Mouse (Mus musculus): Measurements from ENCODE around the gene Ppm1j.
"Not testable (repeated sequence)": the region's sequence is repeated elsewhere in the genome, so short reads cannot be mapped to it uniquely, and the experiment has no call there.

Gene Ppm1j

DNA sequence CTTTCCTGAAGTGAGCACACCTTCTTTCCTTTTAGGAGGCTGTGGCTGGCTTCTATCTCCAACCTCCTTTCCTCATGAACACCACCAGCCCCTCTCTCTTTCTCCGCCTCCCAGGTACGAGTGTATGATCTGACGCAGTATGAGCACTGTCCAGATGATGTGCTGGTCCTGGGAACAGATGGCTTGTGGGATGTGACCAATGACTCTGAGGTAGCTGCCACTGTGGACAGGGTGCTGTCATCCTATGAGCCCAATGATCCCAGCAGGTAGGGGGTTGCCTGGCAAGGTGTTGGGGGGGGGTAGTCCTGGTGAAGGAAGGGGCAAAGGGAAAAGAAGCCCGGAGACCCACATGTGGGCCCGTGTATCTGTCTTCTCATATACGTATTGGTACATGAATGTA lies 4.4 kb downstream of the Ppm1j start:
- no peak for DNase-seq

DNA sequence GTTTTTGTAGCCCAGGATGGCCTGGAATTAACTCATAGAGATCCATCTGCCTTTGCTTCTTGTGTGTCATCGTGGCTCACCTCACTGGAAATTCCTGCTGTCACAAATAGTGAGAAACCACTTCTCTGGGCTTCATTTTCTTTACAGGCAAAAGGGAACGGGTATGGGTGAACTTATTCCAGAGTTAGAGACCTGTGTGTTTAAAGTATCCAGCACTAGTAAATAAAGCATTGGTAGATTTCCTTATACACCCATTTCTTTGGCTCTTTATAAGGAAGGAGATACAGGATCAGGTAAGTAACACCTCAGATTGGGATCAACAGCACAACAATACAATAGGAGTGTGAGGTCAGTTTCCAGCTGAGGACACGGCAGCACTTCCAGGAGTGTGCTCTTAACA lies 7.2 kb downstream of the Ppm1j start, which contains the start of gene Rhoc:
Gene Rhoc, plus strand, starts transcription at position 301 of the 400 bp plus-strand sequence.
- no peak for DNase-seq

DNA sequence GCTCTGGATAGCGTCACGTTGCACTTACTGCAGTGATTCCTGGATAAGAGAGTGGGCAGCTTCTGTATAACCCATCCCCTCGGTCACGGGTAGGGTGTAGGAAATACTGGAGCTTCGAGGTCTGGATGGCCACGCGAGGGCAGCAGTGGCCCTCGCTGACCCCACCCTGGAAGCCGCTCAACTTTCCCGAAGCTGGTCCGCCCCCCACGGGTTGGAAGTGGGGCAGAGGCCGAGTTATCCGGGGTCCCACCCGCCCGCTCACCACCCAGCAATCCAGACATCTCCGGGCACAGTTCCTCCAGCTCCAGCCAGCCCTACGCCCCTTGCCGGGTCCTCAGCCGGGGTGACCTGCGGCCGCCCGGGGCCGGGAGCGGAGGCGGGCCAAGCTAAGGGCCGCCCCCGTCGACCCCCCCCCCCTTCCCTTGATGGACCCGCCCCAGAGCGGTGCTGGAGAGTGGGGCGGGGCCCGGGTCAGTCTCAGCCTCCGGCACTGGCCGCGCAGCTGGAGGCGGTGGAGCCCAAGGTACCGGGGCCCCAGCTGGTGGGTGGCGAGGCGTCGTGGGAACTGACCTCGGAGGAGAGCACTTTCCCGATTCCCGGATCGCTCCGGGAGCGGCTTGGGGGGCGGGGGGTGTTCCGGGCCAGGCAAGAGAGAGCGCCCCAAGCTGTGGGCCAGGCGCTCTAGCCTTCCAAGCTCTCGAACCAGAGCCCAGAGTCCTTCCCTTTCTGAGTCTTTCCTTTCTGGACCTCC lies 7.9 kb downstream of the Ppm1j start:
- DNase-seq: peak; percentile 87 to 92

DNA sequence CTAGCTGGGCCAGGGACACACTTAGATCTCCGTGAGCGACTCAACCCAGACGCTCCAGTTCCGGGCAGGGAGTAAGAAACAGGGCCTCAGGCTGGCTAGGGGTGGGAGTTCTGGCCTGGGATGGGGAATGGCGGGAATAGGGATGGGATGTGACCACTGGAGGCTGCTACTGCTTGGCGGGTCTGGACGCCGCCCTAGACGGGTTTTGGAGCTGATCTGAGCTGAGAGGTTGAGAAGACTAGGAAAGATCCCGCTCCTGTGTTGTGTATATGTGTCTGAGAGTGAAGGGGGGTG lies 8.4 kb downstream of the Ppm1j start:
- DNase-seq: no peak

DNA sequence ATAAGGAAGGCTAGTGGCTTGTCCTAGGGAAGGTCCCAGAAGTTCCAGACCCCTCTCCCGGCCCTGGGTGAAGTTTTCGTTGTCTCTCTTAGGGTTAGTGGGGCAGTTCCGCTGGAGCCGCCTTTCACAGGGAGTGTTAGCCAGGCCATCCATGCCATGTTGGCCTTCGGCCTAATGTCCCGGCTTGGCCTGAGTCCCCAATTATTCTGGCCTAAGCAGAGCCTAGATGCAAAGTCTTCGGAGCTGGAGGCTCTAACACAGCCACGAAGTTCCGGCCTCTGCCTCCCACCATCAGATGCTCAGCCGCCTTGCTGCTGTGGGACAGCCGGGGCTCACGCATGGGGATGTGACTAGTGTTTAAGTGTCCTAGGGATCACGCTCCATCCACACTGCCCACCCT lies 9.0 kb downstream of the Ppm1j start:
- peak; percentile 70 to 77 for DNase-seq

DNA sequence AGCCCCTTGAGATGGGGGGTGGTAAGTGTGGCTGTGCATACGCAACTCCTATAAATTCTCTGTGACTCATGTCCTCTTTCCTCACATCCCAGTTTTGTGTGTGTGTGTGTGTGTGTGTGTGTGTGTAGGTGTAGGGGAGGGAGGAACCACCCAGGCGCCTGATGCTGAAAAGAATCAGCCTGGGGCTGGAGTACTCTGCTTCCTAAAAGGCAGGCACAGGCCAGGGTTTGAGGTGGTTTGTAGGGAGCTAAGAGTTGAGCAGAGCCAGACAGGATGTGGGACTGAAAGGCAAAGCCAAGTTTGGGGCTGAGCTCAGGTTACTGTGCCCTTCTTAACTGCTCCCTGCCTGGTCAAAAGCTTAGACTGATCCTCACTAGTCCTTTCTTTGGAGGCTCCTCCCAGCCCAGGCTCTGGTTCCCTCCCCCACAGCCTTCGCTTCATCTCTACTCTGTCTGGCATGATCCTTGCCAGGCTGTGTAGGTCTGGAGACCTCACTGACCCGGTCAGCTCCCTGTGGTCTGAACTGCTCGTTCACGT lies 9.6 kb downstream of the Ppm1j start:
- DNase-seq: peak; percentile 67 to 68

DNA sequence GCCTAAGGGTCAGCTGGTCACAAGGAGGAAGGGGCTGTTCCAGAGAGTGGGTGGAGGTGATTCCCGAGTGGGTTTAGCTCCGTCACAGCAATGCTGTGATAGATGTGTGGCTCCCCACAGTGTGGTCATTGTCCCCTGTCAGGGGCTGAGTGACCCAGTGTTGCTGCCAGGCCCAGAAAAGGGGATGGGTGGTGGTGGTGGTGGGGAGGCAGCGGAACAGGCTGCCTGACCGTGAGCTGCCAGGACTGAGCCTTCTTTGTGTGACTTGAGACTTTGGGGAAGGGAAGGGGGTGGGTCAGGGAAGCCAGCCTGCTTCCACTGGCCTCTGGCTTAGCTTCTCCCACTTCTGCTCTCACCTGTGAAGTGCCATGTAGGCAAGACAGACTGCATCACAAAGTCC lies 10.2 kb downstream of the Ppm1j start:
- no peak for DNase-seq

DNA sequence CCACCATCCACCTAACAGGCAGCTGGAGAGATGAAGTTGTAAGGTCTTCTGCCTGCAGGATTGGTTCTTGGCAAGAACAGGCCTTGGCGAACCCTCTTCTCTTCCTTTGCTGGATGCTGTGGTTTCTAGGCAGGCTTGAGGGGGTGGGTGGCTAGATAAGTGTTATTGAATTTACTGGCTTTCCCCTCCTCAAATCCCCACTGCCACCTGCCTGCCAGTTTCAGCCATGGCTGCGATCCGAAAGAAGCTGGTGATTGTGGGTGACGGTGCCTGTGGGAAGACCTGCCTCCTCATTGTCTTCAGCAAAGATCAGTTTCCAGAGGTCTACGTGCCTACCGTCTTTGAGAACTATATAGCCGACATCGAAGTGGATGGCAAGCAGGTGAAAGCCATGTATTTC lies 10.8 kb downstream of the Ppm1j start:
- no peak for DNase-seq

DNA sequence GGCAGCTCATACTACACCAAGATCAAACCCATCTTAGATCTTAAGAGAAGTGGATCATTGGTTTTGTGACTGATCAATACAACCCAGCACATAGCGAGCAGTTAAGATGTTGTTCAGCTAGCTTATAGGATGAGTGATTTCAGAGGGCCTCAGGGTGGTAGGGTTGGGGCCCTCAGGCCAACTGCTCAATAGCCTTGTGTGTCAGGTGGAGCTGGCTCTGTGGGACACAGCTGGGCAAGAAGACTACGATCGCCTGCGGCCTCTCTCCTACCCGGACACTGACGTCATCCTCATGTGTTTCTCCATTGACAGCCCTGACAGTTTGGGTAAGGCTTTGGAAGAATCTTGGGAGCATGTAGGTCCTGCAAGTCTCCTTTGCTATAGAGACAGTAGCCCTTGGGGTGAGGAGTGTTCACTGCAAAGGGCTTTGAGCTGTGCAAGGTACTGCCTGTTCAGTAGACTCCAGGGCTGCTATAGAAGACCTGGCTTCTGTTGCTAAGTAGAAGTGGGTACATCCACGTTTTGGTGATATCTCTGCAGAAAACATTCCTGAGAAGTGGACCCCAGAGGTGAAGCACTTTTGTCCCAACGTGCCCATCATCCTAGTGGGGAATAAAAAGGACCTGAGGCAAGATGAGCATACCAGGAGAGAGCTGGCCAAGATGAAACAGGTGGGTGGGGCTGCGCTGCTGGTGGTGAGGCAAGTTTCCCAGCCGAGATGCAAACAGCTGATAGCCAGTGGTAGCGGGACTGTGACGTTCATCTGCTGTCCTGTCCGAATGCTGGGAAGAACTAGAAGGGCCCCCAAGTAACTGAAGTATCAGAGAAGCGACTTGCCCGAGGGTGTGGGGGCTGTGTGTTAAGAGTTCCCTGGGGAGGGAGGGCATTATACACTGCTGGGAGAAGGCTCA lies 11.8 kb downstream of the Ppm1j start:
- no peak for DNase-seq

DNA sequence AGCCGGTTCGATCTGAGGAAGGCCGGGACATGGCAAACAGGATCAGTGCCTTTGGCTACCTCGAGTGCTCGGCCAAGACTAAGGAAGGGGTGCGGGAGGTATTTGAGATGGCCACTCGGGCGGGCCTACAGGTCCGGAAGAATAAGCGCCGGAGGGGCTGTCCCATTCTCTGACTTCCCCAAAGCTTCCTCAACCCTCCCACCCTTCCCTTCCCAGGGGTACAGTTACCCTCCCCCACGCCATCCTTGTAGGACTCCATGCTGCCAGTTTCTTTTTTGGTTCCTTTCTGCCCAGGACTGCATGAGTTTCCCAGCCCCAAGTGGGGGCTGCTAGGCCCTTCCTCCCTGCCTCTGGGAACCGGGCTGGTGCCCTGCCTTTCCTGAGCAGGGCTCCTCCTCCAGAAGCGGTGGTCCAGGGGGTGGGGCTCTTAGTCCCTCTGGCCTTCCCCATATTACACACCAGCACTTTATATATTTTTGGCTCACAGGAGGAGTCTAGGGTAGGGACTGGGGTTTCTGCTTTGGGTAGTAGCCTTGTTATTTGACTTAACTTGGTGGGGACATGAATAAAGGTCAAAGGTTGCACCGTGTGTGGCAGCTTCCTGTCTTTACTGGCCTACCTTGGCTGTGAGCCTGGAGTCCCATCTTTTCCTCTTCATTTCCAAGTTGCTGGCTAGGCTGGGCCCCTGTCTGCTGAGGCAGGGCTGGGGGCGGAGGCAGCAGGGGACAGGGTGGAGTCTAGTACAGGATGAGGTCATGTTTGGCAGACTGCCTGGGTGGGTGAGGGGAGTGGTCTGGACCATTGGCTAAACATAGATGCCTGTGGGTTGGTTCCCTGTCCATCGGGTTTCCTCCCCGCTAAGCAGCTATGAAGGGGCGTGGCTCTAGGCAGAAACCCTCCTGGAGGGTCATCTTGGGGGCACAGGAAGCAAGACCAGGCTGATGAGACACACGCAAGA lies 13.3 kb downstream of the Ppm1j start:
- peak; percentile 97 for DNase-seq

DNA sequence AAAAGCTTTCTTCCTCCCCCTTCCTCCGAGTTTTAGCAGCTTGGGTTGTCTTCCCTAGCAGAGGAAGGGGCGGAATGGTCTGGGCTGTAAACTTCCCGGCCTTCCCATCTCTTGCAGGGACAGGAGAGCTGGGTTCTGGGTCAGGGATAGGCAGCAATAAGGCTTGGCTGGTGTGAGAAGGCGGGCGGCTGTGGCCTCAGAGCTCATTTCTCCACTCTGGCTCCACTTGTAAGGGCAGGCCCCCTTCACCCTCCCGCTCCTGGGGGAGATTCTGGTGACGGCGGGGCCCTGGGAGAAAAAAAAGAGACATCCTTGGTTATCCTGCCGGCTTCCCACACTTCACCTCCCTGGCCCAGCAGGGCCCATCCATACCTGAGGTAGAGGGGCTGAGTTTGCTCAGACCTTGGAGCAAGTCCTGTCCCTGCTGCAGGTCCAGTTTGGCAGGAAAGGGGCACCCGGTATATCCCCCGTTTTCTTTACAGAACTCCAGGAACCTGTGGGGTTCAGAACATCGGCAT lies 14.2 kb downstream of the Ppm1j start:
- peak in 1 of 2 experiments; percentile 19 for DNase-seq

DNA sequence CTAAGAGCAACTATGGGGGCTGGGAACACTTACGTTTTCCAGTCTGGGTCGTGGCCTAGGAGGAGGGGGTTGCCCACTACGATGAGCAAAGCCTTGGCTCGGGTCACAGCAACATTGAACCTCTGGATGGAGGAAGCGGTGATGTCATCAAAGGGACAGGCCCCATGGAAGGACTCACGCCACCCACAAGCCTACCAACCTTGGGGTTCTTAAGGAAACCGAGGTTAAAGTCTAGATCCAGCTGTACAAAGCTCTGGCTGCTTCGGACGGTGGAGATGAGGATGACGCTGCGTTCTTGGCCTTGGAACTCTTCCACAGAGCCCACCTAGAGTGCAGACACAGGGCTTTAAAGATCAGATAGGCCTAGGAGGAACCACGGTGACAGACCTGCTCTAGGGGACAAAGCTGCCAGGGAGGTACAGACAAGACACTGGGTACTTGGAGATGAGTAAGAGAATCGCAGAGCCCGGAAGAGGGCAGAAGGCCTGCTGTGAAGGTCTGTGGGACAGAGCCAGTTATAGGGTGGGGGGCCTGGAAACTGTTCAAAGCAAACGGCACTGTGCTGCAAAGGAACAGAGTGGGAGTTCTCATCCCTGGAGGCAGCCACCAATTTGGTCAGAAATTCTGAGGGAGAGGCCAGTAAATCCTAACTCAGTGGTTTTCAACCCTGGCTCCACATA lies 14.9 kb downstream of the Ppm1j start:
- peak in 1 of 2 experiments; percentile 16 for DNase-seq

DNA sequence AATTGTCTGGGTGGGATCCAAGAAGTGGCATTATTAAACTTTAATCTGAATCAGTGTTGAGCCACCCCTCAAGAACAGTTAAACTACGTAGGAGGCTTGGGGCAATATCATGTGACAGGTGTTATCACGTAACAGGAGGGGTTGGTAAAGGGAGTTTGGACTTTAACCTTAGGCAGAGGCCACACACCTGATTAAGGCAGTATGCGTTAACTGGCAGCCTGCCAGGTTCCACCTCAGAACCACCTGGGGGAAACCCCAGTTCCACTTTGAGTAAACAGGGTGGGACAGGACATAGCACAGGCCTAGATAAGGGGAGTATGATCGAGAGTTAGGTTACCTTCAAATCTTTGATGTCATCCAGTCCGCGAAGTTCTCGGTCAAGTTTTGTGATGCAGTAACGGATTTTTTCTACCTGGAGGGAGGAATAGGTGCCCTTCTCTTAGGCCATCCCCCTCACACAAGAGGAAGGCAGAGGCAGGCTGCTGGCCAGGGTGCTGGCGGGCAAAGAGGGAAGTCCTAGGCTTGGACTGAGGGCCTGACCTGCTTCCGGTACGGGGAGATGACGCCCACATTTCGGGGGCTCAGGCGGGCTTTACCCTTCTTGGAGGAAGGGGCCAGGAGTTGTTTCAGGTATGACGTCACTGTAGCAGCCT lies 15.7 kb downstream of the Ppm1j start:
- DNase-seq: peak; percentile 73 to 80

DNA sequence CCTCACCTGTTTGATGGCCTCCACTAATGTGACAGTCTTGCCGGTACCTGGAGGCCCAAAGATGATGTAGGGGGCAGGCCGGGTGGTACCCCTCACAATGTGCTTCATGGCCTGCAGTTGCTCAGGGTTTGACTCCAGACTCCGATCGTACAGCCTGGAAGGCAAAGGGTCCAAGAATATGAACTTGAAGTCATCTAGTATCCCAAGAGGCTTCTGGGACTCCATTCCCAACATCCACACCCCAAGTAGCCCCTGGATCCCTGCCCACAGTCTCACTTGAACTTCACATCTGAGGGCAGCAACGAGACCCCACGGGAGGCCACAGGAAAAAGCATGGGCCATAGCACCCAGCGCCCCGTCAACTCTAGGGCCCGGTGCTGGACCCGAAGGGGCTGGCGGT lies 19.8 kb downstream of the Ppm1j start:
- no peak for DNase-seq

DNA sequence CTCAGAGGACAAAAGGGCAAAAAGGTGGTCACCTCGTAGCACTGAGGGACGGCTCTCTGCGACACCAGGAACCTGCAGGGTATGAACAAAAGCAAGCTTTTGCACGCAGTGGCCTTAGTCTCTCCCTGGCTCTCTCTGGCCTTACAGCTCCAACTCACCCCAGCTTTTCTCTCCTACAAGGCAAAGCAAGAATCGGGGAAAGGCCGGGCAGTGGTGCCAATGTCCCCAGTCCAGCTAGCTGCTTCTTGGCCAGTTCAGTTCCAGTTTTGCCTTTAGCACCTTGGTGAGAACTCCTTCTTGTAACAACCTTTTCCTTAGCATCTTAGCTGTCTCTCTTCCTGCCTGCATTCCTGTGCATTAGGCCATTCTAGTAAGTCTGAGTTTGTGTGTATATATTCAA lies 20.6 kb downstream of the Ppm1j start:
- DNase-seq: no peak

DNA sequence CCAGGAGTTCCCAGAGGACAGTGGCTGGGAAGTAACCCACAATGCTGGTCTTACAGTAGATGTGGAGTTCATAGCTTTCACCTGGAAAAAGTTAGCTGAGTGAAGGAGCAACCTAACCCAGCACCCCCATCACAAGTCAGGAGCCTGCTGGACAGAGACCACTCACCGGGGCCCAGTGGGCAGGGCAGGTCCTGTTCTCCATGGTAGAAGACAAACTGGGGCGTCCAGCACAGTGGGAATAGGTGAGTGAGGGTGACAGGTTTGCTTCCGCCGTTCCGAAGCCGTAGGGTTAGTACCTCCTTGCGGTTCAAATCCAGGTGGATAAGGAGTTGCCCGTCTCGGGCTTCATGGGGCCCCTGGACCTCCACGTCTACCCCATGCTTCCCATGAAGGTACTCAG lies 23.5 kb downstream of the Ppm1j start:
- no peak for DNase-seq

DNA sequence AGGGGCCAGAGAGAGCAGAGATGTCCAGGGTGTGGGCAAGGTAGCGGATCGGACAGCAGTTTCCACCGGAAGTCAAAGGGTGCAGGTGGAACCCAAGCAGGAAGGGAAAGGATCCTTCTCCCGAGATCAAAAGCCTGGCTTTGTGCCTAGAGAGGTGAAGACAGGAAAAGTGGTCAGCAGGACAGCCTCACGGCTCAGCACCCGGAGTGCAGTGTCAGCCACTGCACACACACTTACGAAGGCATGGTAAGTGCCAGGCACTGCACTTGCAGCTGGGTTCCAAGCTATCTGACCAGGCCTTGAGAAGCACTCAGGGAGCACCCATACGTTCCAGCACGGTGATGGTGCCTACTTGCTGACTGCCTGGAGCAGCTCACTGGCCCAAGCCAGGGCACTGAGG lies 24.7 kb downstream of the Ppm1j start:
- DNase-seq: peak in 1 of 2 experiments; percentile 22

DNA sequence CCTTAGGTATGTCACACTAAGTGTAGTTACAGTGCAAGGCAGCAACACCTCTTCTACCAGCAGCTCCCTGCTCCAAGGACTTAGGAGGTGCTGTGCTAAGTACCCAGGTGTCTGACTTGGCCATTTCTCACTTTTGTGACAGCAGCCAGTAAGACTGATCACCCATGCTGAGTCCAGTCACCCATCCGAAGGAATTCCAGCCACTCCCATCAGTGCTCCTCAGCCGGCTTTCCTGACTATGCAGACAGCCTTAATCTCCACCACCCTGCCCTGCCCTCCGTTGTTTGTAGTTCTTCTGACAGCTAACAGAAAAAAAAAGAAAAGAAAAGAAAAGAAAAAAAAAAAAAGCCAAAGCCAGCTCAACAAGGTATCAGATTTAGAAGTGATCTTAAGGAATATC lies 30.9 kb downstream of the Ppm1j start:
- no peak for DNase-seq

DNA sequence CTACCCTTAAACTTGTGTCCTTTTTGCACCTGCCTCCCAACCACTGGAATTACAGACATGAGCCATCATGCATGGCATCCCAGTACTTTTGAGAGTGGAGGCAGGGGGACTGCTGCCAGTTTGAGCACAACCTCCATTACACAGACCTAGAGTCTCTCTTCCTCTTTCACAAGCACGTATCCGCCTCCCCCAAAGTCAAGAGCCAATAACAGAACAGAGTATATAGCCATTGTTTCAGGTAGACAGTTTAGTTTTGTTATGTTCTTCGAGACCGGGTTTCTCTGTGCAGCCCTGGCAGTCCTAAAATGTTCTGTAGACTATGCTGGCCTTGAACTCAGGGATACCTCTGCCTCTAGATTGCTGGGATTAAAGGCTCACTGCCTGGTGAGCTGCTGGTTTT lies 31.4 kb downstream of the Ppm1j start:
- DNase-seq: no peak

DNA sequence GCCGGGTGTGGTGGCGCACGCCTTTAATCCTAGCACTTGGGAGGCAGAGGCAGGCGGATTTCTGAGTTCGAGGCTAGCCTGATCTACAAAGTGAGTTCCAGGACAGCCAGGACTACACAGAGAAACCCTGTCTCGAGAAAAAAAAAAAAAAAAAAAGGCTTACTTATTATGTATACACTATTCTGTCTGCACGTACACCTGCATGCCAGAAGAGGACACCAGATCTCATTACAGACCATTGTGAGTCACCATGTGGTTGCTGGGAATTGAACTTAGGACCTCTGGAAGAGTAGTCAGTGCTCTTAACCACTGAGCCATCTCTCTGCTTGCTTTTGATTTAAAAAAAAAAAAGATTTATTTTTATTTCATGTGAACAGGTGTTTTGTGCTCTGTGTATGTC lies 32.4 kb downstream of the Ppm1j start:
- DNase-seq: not testable (repeated sequence)

DNA sequence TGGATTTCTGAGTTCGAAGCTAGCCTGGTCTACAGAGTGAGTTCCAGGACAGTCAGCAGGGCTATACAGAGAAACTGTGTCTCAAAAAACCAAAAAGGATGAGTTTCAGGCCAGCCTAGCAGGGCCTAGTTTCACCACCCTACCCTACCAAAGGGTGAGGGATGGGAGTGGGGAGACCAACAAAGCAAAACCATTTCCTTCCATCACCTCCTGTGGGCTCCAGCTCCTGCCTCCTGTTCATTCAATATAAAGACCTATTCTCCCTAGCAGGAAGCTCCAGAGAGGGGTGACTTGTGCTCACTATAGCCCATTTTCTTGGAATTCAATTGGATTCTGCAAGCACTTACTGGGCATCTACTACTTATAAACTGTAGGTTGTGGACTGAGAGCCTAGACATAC lies 33.9 kb downstream of the Ppm1j start:
- DNase-seq: no peak

All from kidney, postnatal 36 days (tissue).